Mouse (Mus musculus) c-Kit-positive CD71-negative TER-119-negative erythroid progenitor cells, embryonic 14.5 days (primary cell): ENCODE results near the gene Gsk3b.
"Not testable (repeated sequence)": the region's sequence is repeated elsewhere in the genome, so short reads cannot be mapped to it uniquely, and the experiment has no call there.

Experiments used
- DNase-seq: peaks from one replicate; pipeline ENCODE4 v3.0.0-alpha.2; 2013; ENCODE audit warnings: low read depth

Gene Gsk3b

DNA sequence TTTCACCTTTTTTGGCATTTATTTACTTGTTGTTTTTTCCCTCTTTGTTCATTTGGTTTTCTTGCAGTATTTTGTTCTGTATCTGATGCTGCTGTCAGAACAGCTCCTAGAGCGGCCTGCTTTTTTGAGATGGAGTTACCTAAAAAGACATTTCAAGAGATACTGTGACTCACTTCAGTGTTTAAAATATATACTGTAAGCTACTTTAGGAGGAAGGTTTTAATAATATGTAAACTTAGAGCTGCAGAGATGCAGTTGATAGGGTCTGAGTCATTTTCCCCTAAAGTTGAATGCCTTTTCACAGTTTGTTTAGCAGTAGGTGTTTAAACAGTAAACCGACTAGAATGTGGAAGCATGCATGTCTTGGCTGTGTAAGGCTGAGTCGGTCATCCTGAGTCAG, 101.7 kb downstream of the Gsk3b start:
- no peak for DNase-seq

GRCm38 (mm10) chr16:38191460-38191859, 102.7 kb downstream of the Gsk3b start:
- DNase-seq: no peak

DNA sequence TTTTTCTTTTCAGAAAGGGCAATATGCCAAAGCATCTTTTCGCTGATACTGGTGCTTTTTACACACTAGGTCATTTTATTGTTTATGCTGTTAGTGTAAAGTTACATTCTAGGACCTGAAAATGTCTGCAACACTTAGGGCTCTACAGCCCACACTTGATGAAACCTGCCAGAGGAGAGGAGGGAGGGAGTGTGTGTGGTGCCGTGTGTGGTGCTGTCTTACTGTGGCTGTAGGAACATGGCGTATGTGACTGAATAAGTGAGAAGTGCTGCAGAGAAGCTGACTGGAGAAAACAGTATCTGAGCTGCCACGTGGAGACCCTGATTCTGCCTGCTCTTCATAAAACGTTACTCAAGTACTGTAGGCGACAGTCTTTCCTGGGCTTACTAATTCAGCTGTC, 103.8 kb downstream of the Gsk3b start:
- DNase-seq: no peak

DNA sequence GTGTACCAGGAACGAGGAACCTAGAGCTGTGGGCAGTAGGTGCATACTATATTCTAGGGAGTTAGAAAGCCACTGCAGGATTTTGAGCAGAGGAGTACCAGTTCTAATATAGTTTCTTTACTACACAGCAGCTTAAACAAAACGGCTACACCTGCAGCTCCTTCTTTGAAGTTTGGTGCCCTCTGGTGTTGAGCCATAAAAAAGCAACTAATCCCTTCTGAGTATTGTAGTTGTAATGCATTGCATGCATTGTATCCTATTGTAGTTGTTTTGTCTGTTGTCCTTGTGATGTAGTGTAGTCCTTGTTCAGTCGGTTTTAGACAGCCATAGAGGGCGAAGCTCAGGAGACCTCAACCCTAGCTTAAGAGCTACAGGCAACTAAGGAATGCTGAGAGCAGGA, 108.5 kb downstream of the Gsk3b start:
- DNase-seq: peak; percentile 43

DNA sequence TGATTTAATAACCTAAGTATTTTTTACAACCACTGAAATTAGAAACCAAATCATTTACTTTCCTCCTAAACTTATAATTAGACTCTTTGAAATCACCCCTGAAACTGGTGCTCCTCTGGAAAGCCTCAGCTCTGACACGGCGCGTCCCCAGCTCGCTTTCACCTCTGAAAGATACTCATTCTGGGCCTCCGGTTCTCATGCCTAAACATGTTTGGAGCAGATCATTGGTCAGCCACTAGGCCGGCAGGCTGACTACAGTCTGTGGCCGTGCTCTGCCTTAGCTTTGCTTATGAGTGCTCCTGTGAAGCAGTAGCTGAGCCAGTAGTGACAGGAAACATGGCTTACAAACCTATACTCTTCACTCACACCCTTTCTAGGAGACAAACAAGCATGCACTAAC, 116.5 kb downstream of the Gsk3b start:
- no peak for DNase-seq

GRCm38 (mm10) chr16:38222491-38222890, 133.7 kb downstream of the Gsk3b start:
- not testable (repeated sequence) for DNase-seq

GRCm38 (mm10) chr16:38236936-38237585, 148.3 kb downstream of the Gsk3b start:
- no peak for DNase-seq

DNA sequence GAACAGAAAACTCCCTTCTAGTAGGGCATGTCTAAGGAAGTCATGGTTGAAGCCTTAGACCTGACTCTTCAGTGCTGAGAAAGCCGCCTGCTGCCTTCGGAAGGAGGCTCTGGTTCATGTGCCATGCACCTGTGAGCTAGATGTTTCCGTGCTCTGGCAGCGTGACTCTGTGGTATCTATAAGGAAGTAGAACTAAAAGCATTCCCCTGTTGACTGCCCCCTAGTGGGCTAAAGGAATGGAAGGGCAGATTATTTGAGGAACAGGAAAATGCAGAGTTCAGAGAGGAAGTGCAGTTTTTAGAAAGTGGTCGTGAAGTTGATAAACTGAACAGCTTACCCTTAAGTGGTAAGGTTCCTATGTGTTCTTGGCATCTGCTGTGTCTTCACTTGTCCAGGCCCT, 150.9 kb downstream of the Gsk3b start:
- peak; percentile 80 for DNase-seq

GRCm38 (mm10) chr16:38240167-38240566, 151.4 kb downstream of the Gsk3b start:
- DNase-seq: no peak

DNA sequence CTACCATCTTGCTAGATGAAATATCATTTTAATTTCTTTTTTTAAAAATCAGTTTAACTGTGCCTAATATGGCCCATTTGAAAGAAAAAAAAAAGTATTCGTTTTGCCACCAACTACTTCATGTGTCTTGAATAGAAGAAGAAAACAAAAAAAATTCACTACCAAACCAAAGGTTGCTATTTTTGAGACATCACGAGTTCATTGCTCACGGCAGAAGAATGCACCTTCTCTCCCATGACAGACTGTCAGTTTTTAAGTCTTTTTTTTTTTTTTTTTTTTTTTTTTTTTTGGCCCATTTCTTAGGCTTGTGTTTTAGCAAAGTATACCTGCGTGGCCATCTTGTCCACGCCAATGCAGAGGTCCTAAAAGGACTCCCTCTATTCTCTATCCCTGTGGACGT, 155.3 kb downstream of the Gsk3b start:
- no peak for DNase-seq

DNA sequence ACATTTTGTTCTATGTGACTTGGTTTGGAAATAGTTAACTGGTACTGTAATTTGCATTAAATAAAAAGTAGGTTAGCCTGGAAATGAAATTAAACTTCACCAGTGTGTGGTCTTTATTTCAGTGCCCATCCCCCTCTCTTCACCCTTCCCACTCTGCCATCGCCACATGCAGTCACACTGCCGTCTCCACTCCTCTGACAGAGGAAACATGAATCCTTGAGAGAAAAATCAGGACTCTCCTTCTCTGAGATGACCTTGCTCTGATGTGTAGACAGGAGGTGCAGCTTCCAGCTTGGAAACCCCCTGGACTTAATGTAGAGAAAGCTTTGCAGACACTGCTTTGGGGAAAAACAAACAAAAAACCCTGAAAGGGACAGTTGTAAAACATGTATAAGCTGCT, 156.6 kb downstream of the Gsk3b start:
- DNase-seq: no peak

DNA sequence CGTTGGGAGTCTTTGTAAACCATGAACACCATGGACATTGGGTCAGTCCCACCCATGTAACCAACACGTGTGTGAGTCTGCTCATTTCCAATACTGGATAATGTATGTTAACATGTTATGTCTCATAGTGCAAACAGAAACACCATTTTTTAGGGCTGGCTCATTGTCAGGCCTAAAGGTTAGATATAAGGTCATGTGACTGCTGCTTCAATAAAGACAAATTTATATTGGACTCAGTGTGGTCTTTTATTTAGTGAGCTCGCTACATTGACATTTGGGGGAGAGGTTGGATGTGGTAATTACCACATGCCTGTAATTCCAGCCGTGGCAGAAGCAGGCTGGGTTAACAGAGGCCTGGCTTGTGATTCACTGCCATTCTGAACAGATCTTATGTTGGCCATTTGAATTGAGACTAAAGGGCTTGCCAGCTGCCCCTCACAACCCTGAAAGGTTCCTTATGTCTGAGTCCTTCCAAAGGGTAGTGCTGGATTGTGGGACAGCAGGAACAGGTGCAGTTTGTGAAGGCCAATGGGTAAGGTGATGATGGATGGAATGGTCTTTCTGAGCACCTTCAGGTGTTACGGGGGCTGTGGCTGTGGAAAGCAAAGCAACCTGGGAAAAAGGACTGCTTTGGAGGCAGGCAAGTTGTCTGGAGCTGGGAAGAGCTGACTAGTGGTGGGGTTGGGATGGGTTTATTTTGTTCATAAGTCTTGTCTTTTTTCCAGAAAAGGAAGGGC, 157.2 kb downstream of the Gsk3b start:
- DNase-seq: no peak

- DNase-seq: no peak
Measured at GRCm38 (mm10) chr16:38248331-38248961, 159.6 kb downstream of the Gsk3b start.

DNA sequence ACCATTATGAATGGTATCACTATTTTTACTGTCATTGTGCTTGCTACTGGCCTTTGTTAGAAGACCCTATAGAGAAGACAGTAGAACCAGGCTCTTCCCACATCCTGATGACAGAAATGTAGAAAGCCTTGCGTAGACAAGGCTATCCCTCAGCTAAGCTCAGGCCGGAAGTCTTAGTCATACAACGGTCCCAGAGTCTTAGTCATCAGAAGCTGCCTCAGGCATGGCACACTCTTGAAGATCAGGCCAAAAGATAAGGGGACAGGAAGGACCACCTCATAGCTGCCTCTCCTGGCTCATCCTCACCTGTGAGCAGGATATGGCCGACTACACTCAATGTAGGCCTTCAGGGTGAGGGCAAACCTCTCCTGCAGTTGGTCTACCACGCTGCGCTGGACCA, 161.7 kb downstream of the Gsk3b start:
- DNase-seq: no peak

DNA sequence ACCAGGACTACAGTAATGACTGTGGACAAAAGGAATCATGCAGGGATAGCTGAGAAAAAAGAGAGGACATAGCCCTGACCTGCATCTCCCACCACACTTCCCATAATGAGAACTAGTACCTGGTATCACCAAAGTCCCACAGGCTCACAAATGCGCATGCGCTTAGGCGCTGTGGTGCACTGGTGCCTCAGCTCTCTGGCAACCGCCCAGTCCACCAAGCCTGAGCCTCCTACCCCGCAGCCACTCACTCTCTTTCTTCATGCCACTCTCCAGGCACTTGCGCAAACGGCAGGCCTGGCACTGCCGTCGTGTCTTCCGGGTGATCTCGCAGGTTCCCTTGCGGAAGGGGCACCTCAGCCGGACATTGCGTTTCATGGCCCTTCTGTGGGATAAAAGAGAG, 165.2 kb downstream of the Gsk3b start:
- no peak for DNase-seq

DNA sequence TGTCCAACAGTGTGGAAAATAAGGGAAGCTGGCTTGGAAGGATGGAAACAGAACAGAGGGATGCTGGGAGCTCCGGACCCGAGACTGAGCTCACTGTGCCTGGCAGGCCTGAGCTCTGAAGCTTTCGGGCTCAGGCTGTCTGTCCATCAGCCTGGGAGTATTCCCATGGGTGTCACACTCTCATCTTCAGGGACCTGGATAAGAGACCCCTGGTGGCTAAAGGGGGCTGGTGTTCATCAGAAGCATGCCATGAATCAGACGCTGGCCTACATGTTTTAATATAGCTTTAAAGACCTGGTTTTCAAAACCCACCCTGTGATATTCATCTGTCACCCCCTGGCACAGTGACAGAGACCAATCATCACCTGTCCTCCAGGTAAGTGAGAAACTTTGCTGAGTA, 166.3 kb downstream of the Gsk3b start:
- no peak for DNase-seq

DNA sequence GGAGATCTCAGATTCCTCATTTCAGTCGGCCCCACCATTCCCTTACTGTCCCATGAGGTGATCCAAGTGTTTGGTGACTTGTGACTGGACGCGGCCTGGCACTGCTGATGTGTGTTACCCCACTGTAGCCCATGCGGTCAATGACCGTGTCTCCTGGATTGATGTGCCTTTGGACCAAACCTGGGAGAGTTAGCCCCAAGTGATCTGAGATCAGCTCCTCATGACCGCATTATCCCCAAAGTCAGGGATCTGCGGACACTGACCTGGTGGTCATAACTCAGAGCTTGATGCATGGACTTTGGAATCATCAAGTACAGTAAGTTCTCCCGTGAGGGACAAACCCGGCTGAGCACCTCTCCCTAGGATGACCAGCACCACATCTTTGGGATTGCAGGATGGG, 167.1 kb downstream of the Gsk3b start:
- no peak for DNase-seq

DNA sequence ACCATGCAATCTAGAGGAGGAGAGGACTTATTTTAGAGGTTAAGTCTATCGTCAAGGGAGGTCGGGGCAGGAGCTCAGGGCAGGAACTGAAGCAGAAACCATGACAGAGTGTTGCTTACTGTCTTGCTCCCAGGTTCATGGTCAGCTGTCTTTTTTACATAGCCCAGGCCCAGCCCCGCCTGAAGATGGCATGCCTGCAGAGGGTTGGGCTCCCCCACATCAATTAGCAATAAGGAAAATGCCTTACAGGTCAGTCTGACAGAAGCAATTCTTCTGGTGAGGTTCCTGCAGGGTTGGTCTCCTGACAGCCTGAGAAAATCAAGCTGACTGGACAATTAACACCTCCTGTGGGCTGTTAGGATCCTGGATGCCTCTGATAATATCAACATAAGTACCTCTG, 182.8 kb downstream of the Gsk3b start:
- DNase-seq: no peak

GRCm38 (mm10) chr16:38272483-38272882, 183.7 kb downstream of the Gsk3b start:
- no peak for DNase-seq

- DNase-seq: no peak
Measured at GRCm38 (mm10) chr16:38274737-38275136, 185.9 kb downstream of the Gsk3b start.

DNA sequence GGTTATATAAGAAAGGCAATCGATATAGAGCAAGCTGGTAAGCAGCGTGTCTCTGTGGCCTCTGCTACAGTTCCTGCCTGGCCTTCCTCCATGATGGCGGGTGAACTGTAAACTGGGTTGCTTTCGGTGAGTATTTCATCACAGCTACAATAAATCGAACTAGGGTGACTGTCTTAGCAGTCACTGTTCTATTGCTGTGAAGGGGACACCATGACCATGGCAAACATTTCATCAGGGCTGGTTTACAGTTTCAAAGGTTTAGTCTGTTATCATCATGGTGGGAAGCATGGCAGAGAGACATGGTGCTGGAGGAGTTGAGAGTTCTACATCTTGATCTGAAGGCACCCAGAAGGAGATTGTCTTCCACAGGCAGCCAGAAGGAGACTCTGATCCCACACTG, 191.0 kb downstream of the Gsk3b start:
- no peak for DNase-seq

DNA sequence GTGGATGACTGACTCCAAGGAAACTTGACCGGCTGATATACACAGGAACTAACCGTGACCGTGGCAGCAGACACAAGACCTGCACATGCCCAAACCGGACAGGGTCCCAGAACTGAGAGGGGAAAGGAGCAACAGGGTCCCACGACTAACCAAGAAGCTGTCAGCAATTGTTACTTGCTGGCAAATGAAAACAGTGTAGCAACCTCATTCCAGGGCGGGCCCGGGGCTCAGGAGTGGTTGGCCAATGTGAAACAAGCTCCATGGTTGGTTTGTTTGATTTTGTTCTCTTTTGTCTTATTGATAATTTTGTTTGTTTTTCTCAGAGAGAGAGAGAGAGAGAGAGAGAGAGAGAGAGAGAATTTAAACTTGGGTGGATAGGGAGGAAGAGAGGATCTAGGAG, 192.2 kb downstream of the Gsk3b start:
- DNase-seq: no peak

- no peak for DNase-seq
Measured at GRCm38 (mm10) chr16:38282559-38283160, 193.9 kb downstream of the Gsk3b start.
